ENCODE assay signal across 20 mouse cellular contexts in the genomic region with DNA sequence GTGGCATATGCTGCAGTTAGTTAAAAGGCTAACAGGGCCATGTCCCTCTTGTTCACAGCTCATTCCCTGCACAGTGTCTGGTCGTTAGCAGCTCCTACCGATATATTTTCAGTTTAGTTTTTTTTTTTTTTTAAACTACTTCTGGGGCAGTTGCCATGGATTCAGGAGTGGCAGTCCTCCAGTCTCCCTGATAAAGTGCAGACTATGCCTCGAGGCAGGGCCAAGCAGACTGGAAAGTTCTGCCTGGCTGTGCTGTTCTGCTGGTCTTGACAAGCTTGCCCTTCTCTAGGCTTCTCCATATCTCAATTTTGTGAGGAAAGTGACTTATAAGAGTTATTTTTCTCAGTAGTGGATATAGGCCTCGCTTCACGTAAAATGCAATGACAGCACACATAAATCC.
DNase-seq lines count a peak whose midpoint lies in the region; ATAC-seq and TF ChIP-seq lines count a peak whose summit lies in the region.
"Had no signal": no experiment of that assay in that cellular context is flagged by ENCODE, and none has a peak within 500 bp of the region (broad histone marks: within the 10 kb centered on the region; RNA-seq: fewer than 3 reads in every experiment).

No protein-coding gene starts in this region.

- no peak for TF ChIP-seq CTCF in forebrain, postnatal 0 days (IDR thresholded peaks at IDR 0.05; ENCODE audit: low read depth)

- H3K9me3 ChIP-seq in forebrain, postnatal 0 days (ENCODE audit: low read length), result no peaks in the 10 kb centered on the region
- H3K9me3 ChIP-seq in forebrain, embryonic 14.5 days (replicated peaks; ENCODE audit: control insufficient read depth, low read length), result no peaks in the 10 kb centered on the region
- no peaks in the 10 kb centered on the region for H3K9me3 ChIP-seq in lung, embryonic 16.5 days (ENCODE audit: control insufficient read depth, low read length)
- H3K9me3 ChIP-seq: hindbrain, embryonic 15.5 days had no signal

- H3K9ac ChIP-seq in forebrain, postnatal 0 days, result no peak overlapping the region
- H3K9ac ChIP-seq in forebrain, embryonic 14.5 days (ENCODE audit: low read length), result no peak overlapping the region
- H3K9ac ChIP-seq in lung, embryonic 16.5 days (ENCODE audit: low read length), result no peak overlapping the region
- H3K9ac ChIP-seq: forebrain, embryonic 12.5 days; hindbrain, embryonic 15.5 days; liver, embryonic 14.5 days had no signal

- no peaks in the 10 kb centered on the region for H3K36me3 ChIP-seq in forebrain, postnatal 0 days (ENCODE audit: insufficient read depth)
- H3K36me3 ChIP-seq in forebrain, embryonic 14.5 days (ENCODE audit: control insufficient read depth, insufficient read depth, low read length), result no peaks in the 10 kb centered on the region
- H3K36me3 ChIP-seq in lung, embryonic 16.5 days (ENCODE audit: control insufficient read depth, insufficient read depth, low read length), result no peaks in the 10 kb centered on the region; the same call in 1 of the 2 replicates
- H3K36me3 ChIP-seq: forebrain, embryonic 12.5 days; hindbrain, embryonic 15.5 days had no signal

- intact Hi-C loops in heart, postnatal 14 days (cut with DNase I), result no loop called here

- H3K27ac ChIP-seq in forebrain, postnatal 0 days (ENCODE audit: low read depth, low read length), result no peak overlapping the region
- H3K27ac ChIP-seq in forebrain, embryonic 14.5 days (ENCODE audit: low read depth, low read length), result no peak overlapping the region
- no peak overlapping the region for H3K27ac ChIP-seq in lung, embryonic 16.5 days (ENCODE audit: low read length)
- H3K27ac ChIP-seq: forebrain, embryonic 12.5 days; hindbrain, embryonic 15.5 days; layer of hippocampus, adult 2 months; liver, embryonic 14.5 days had no signal

- ATAC-seq in forebrain, postnatal 0 days, result peak; percentile 28
- no peak for ATAC-seq in forebrain, embryonic 14.5 days
- peak; percentile 41; the same call in 1 of the 2 replicates for ATAC-seq in lung, embryonic 16.5 days (ENCODE audit: low read depth)
- ATAC-seq: lung, postnatal 0 days had no signal

- 57% methylated on average over 5 of the region's 5 CpGs for WGBS in forebrain, postnatal 0 days
- 59% methylated on average over 5 of the region's 5 CpGs for WGBS in forebrain, embryonic 14.5 days
- 58% methylated on average over 5 of the region's 5 CpGs for WGBS in lung, embryonic 16.5 days

- no peak overlapping the region for H3K4me2 ChIP-seq in forebrain, postnatal 0 days (ENCODE audit: low read depth)
- H3K4me2 ChIP-seq in forebrain, embryonic 14.5 days (ENCODE audit: low read length), result no peak overlapping the region
- H3K4me2 ChIP-seq in lung, embryonic 16.5 days (ENCODE audit: low read depth, low read length), result no peak overlapping the region
- H3K4me2 ChIP-seq: forebrain, embryonic 12.5 days; hindbrain, embryonic 15.5 days had no signal

- peak; percentile 40 for DNase-seq in forebrain, postnatal 0 days
- DNase-seq in forebrain, embryonic 14.5 days (ENCODE audit: low spot score), result no peak
- no peak for DNase-seq in lung, postnatal 14 days
- DNase-seq in adipocyte (ENCODE audit: low spot score), result peak; percentile 72
- peak; percentile 44 to 57 for DNase-seq in heart, postnatal 14 days
- no peak for DNase-seq in gastrocnemius, postnatal 4 days (ENCODE audit: low spot score in 2 of 2)
- DNase-seq: cerebellum, adult 8-10 months; gastrocnemius, postnatal 36 days; kidney, adult 18-20 months; kidney, postnatal 10 days; layer of hippocampus, postnatal 36 days; midbrain, embryonic 14.5 days; right cerebral cortex, postnatal 4 days; thymus, postnatal 25 days had no signal

- no peak overlapping the region for H3K4me3 ChIP-seq in forebrain, postnatal 0 days (ENCODE audit: low read depth, low read length)
- H3K4me3 ChIP-seq in forebrain, embryonic 14.5 days (ENCODE audit: low read depth, low read length), result no peak overlapping the region
- H3K4me3 ChIP-seq in lung, embryonic 16.5 days (ENCODE audit: low read length), result no peak overlapping the region
- H3K4me3 ChIP-seq: forebrain, embryonic 12.5 days; hindbrain, embryonic 15.5 days; layer of hippocampus, adult 2 months had no signal

- H3K4me1 ChIP-seq in forebrain, postnatal 0 days (ENCODE audit: insufficient read depth), result peaks cover 6% of the 10 kb centered on the region; the same call in 1 of the 2 replicates
- no peaks in the 10 kb centered on the region for H3K4me1 ChIP-seq in forebrain, embryonic 14.5 days (ENCODE audit: control insufficient read depth, insufficient read depth, low read length)
- peaks cover 9% of the 10 kb centered on the region for H3K4me1 ChIP-seq in lung, embryonic 16.5 days (replicated peaks; ENCODE audit: control insufficient read depth, insufficient read depth, low read length)

- H3K27me3 ChIP-seq in forebrain, postnatal 0 days (ENCODE audit: insufficient read depth, low read length), result no peaks in the 10 kb centered on the region
- H3K27me3 ChIP-seq in forebrain, embryonic 14.5 days (replicated peaks; ENCODE audit: control insufficient read depth, insufficient read depth, low read length), result no peaks in the 10 kb centered on the region
- H3K27me3 ChIP-seq in lung, embryonic 16.5 days (ENCODE audit: control insufficient read depth, insufficient read depth, low read depth, low read length), result no peaks in the 10 kb centered on the region
- H3K27me3 ChIP-seq: forebrain, embryonic 12.5 days; hindbrain, embryonic 15.5 days had no signal

Comparison
In these comparisons a context has a peak if more than half of its experiments do, and no peak if none do; other contexts are left out.
1. DNase-seq: peak in forebrain, postnatal 0 days (single experiment), adipocyte (single experiment) and heart, postnatal 14 days (2 of 2); none in forebrain, embryonic 14.5 days (single experiment), lung, postnatal 14 days (single experiment) and gastrocnemius, postnatal 4 days (0 of 2).